Mouse (Mus musculus) lung, adult 2 months (tissue): Measurements from ENCODE around the gene Atp6v1e1.

Source experiments
- CTCF ChIP-seq: fragments of 200-500 bp; IDR thresholded peaks from 2 replicates; pipeline ENCODE4 v1.5.1; 2011; ENCODE audit warnings: mild to moderate bottlenecking, low read length, control low read depth; ENCODE audit not compliant: insufficient read depth
- POLR2A ChIP-seq: fragments of 200-500 bp; IDR thresholded peaks from 2 replicates; pipeline ENCODE4 v1.6.1; 2011; ENCODE audit warnings: low read depth, mild to moderate bottlenecking, control low read depth, low read length, borderline replicate concordance; ENCODE audit errors: extremely low read depth

DNA sequence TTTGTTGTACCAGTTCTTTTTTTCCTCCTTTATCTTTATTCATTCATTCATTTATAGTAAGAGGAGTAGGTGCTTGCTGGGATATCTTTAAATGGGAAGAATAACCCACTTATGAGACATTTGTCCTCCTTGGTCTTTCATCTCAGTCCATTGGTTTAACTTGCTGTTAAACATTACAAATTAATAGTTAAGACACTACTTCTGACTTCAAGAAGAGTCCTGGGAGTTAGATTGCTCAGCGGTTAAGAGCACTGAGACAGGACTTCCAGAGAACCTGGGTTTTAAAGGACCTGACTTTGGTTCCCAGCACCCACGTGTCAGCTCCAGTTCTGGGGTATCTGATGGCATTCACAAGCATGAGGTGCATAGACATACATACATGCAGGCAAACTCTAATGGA is 76.2 kb downstream of the Atp6v1e1 start:
- TF ChIP-seq POLR2A (no peak), CTCF (no peak)
